Mouse (Mus musculus) left cerebral cortex, postnatal 25 days (tissue): ENCODE results near the gene Psmd5. TPM values are rescaled to one million over a fixed set of nuclear protein-coding genes. Genes with fewer than 3 reads are reported as not detected.

Source experiments
- DNase-seq, 2 experiments: peaks; one replicate each; pipeline ENCODE4 v3.0.0; 2022; ENCODE audit warnings: low spot score in 2 of 2, mixed read lengths in 1 of 2
- intact Hi-C: fragments of 180-260 bp; cut with DNase I; formaldehyde crosslinking; loops from one replicate; pipeline ENCODE4 v1.15.1; 2025
- total RNA-seq, 2 experiments: library from RNA; stranded (reverse); gene quantifications; 2 replicates each; pipeline ENCODE4 v1.2.3; 2021

Gene Psmd5
- total RNA-seq, 2 experiments from 2014 or later: 33.3 to 38.0 TPM

DNA sequence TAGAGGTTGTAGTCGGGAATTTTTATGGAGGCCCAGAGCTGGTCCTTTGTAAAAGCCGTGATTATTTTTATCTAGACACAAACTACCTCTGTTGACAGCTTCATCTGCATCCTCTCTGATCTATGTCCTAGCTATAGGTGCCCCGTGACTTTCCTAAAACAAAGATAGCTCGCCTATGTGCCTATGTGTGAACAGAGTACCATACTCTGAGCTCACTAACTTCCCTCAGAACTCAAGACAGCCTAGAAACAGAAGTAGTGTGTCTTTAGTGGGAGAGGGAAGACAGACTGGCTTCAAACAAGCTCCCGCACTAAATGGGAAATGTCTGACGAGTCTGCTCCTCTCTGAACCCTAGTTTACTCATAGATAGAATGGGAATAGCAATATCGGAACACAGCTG lies 74.4 kb downstream of the Psmd5 start:
- DNase-seq: no peak
- intact Hi-C loops: no loop called here

Other genes with a start within 250 kb of the Psmd5 start
- 100 to 1,000 TPM in 1 of 2 experiments, 10 to 100 TPM in 1; 97.4 to 101 TPM for gene Gapvd1, start 119.7 kb downstream of the Psmd5 start, total RNA-seq
- gene Hspa5, start 103.0 kb downstream of the Psmd5 start, total RNA-seq: 100 to 1,000 TPM; 394 to 427 TPM
- gene Rabepk, start 75.1 kb downstream of the Psmd5 start, total RNA-seq: 10 to 100 TPM; 30.8 to 34.0 TPM
- gene Fbxw2, start 48.7 kb downstream of the Psmd5 start, total RNA-seq: 100 to 1,000 TPM in 1 of 2 experiments, 10 to 100 TPM in 1; 96.1 to 101 TPM
- not detected for gene Gm34653, start 42.0 kb downstream of the Psmd5 start, total RNA-seq
- gene Cutal, start 572 bp downstream of the Psmd5 start, total RNA-seq: under 1 TPM; 0.25 to 0.41 TPM
- gene Phf19, start 39.1 kb upstream of the Psmd5 start, total RNA-seq: 1 to 10 TPM; 1.3 to 1.6 TPM
- gene Traf1, start 86.8 kb upstream of the Psmd5 start, total RNA-seq: 1 to 10 TPM in 1 of 2 experiments, under 1 TPM in 1; 0.57 to 2.1 TPM
- gene Hc, start 186.5 kb upstream of the Psmd5 start, total RNA-seq: under 1 TPM; 0.09 to 0.23 TPM
- under 1 TPM in 1 of 2 experiments, not detected in 1; 0.41 TPM for gene AI182371, start 226.6 kb upstream of the Psmd5 start, total RNA-seq
- gene Cntrl, start 234.5 kb upstream of the Psmd5 start, total RNA-seq: 1 to 10 TPM; 7.1 to 8.6 TPM